9 mouse cellular contexts compared by ENCODE assay signal in the genomic region with DNA sequence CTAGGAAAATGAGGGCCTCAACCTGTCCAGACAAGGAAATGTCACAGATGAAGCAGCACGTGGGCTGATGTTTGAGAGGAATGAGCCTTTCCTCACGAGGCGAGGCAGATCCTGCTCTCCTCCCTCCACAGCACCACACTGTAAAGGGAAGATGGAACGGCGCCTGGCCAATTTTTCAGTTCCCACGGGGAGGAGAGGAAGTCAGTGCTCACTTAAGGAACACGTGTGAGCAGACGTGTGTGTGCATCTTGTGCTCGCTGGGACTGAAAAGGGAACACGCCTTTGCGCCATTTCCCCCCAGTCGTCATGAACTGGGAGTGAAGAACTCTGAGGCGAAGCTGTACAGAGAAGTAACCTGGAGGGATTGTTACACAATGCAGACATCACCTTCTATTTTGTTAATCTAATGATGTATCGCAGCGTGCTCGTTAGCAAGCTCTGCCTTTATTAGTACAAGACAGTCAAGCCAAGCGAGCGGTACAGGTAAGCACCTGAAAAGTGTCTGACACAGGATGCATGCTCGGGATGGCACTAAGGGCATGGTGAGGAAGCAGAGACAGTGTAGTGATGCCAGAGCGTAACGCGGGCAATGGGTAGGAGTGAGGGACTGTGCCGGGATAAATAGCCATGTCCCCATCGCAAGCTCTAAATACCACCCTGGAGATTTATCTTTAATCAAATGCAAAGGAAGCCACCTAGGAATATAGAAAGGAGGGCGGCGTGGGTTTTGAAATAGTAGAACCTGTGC. TPM values are rescaled to one million over a fixed set of nuclear protein-coding genes. Genes with fewer than 3 reads are reported as not detected.
A peak's percentile ranks its signal among the peaks of the same experiment; 100 is the strongest.
DNase-seq lines count a peak whose midpoint lies in the region; ATAC-seq and TF ChIP-seq lines count a peak whose summit lies in the region.
"Had no signal": no experiment of that assay in that cellular context is flagged by ENCODE, and none has a peak within 500 bp of the region (broad histone marks: within the 10 kb centered on the region; RNA-seq: fewer than 3 reads in every experiment).

No protein-coding gene starts in this region.

- H3K4me2 ChIP-seq in hindbrain, postnatal 0 days (ENCODE audit: low read depth, low read length), result no peak overlapping the region
- H3K4me2 ChIP-seq: embryonic facial prominence, embryonic 12.5 days had no signal

- H3K36me3 ChIP-seq in hindbrain, postnatal 0 days (ENCODE audit: insufficient read depth, low read length), result no peaks in the 10 kb centered on the region
- H3K36me3 ChIP-seq: embryonic facial prominence, embryonic 12.5 days had no signal

- WGBS in lung, adult 2 months, result 80% methylated on average over 26 of the region's 26 CpGs
- 68% methylated on average over 26 of the region's 26 CpGs for WGBS in hindbrain, postnatal 0 days

- peak; percentile 30 to 46 for DNase-seq in frontal cortex, postnatal 36 days (ENCODE audit: low spot score in 2 of 2)
- no peak for DNase-seq in frontal cortex, postnatal 25 days (ENCODE audit: low spot score in 2 of 2)
- DNase-seq in lung, postnatal 36 days, result peak; percentile 15
- no peak for DNase-seq in lung, adult 2 months
- DNase-seq in hindbrain, postnatal 0 days (ENCODE audit: low spot score), result no peak
- DNase-seq in telencephalon, adult 2 months (ENCODE audit: low read depth, low spot score), result peak; percentile 68
- no peak for DNase-seq in ovary, postnatal 36 days (ENCODE audit: low spot score)
- DNase-seq in urinary bladder, postnatal 14 days (ENCODE audit: low spot score), result no peak

- H3K4me3 ChIP-seq in lung, adult 2 months (replicated peaks; ENCODE audit: extremely low read depth, low read depth, low read length), result no peak overlapping the region
- H3K4me3 ChIP-seq in hindbrain, postnatal 0 days (ENCODE audit: low read length), result no peak overlapping the region
- H3K4me3 ChIP-seq: embryonic facial prominence, embryonic 12.5 days had no signal

- peak; percentile 4; the same call in 1 of the 2 replicates for ATAC-seq in hindbrain, postnatal 0 days

- no peak for TF ChIP-seq POLR2A in lung, adult 2 months (IDR thresholded peaks at IDR 0.05; ENCODE audit: borderline replicate concordance, extremely low read depth, low read depth, low read length)

- H3K27ac ChIP-seq in hindbrain, postnatal 0 days, result 0 out of 2 replicates have a peak overlapping the region, but pooled peaks have one; percentile 4
- H3K27ac ChIP-seq: embryonic facial prominence, embryonic 12.5 days had no signal

- H3K9me3 ChIP-seq in hindbrain, postnatal 0 days (ENCODE audit: low read length), result no peaks in the 10 kb centered on the region
- H3K9me3 ChIP-seq: embryonic facial prominence, embryonic 12.5 days had no signal

- no peaks in the 10 kb centered on the region for H3K4me1 ChIP-seq in lung, adult 2 months (ENCODE audit: control insufficient read depth, insufficient read depth, low read length)
- H3K4me1 ChIP-seq in hindbrain, postnatal 0 days (ENCODE audit: insufficient read depth, low read length), result peaks cover 8% of the 10 kb centered on the region; the same call in 1 of the 2 replicates
- H3K4me1 ChIP-seq: embryonic facial prominence, embryonic 12.5 days had no signal

- no peak for TF ChIP-seq CTCF in lung, adult 2 months (IDR thresholded peaks at IDR 0.05; ENCODE audit: insufficient read depth, low read length)
- no peak for TF ChIP-seq CTCF in hindbrain, postnatal 0 days (IDR thresholded peaks at IDR 0.05; ENCODE audit: low read depth)

- H3K27me3 ChIP-seq in hindbrain, postnatal 0 days (ENCODE audit: insufficient read depth, low read length), result no peaks in the 10 kb centered on the region
- H3K27me3 ChIP-seq: embryonic facial prominence, embryonic 12.5 days had no signal

- no peak overlapping the region for H3K9ac ChIP-seq in hindbrain, postnatal 0 days (replicated peaks; ENCODE audit: low read length)
- H3K9ac ChIP-seq: embryonic facial prominence, embryonic 12.5 days had no signal

RNA-seq across cellular contexts. Expression of a gene that starts 41.9 kb away (rescaled TPM):
- 16.8 and 26.4 TPM in 2 replicates for polyA plus RNA-seq in lung, adult 2 months (2012; rRNA removed)
- 48.7 and 53.4 TPM in 2 replicates for total RNA-seq in hindbrain, postnatal 0 days (2014; rRNA removed)
- 88.3 and 89.6 TPM in 2 replicates for polyA plus RNA-seq in hindbrain, postnatal 0 days (2015; fragmentation: Nextera tagmentation; extraction: Ambion mirVana)

Comparison
In these comparisons a context has a peak if more than half of its experiments do, and no peak if none do; other contexts are left out.
1. DNase-seq: peak in frontal cortex, postnatal 36 days (2 of 2), lung, postnatal 36 days (single experiment) and telencephalon, adult 2 months (single experiment); none in frontal cortex, postnatal 25 days (0 of 2), lung, adult 2 months (single experiment), hindbrain, postnatal 0 days (single experiment), ovary, postnatal 36 days (single experiment) and urinary bladder, postnatal 14 days (single experiment).